12 mouse cellular contexts compared by ENCODE assay signal in the genomic region with DNA sequence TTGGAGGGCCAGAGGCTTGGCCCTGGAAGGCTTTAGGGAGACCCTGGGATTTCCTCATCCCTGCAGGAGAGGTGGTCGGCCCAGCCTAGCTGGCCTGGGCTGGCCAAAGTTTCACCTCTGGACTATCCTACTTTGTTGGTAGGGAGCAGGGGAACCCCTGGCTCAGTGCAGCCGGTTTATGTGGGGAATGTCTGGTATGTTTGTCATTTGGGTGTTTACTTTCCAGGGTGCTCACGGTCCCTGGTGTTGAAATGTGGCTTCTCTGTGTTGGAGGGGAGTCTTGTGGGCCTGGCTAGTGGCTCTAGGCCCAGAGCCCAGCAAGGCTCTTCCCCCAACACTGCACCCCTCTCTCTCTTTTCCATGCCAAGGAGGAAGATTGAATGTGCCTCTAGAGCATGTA. TPM values are rescaled to one million over a fixed set of nuclear protein-coding genes. Genes with fewer than 3 reads are reported as not detected.
DNase-seq lines count a peak whose midpoint lies in the region; ATAC-seq and TF ChIP-seq lines count a peak whose summit lies in the region.
"Had no signal": no experiment of that assay in that cellular context is flagged by ENCODE, and none has a peak within 500 bp of the region (broad histone marks: within the 10 kb centered on the region; RNA-seq: fewer than 3 reads in every experiment).

No protein-coding gene starts in this region.

- H3K4me1 ChIP-seq in heart, postnatal 0 days (ENCODE audit: control insufficient read depth, insufficient read depth): peaks cover 21% of the 10 kb centered on the region
- peaks cover 11% of the 10 kb centered on the region for H3K4me1 ChIP-seq in heart, adult 2 months (ENCODE audit: control insufficient read depth, insufficient read depth, low read length)
- H3K4me1 ChIP-seq in liver, embryonic 13.5 days (replicated peaks): peaks cover 9% of the 10 kb centered on the region; the same call in 1 of the 2 replicates
- H3K4me1 ChIP-seq in intestine, embryonic 16.5 days (ENCODE audit: control insufficient read depth, insufficient read depth, low read length): peaks cover 8% of the 10 kb centered on the region; the same call in 1 of the 2 replicates

- no peak for DNase-seq in heart, postnatal 0 days (ENCODE audit: low spot score)
- DNase-seq in heart, adult 2 months: no peak
- DNase-seq in liver, embryonic 13.5 days: no peak
- no peak for DNase-seq in liver
- DNase-seq in lung, postnatal 36 days: peak; percentile 42
- no peak for DNase-seq in testis, postnatal 14 days (ENCODE audit: low spot score)
- DNase-seq in gastrocnemius, postnatal 4 days (ENCODE audit: low spot score in 2 of 2): no peak
- DNase-seq: cerebellum, adult 11-12 months; right cerebral cortex, postnatal 25 days had no signal

- ATAC-seq in heart, postnatal 0 days (ENCODE audit: insufficient read depth, low read depth): peak; percentile 55
- peak; percentile 71 for ATAC-seq in liver, embryonic 13.5 days (ENCODE audit: low read depth)
- ATAC-seq in intestine, embryonic 16.5 days: 0 out of 2 replicates have a peak, but pooled peaks have one; percentile 16
- ATAC-seq: midbrain, embryonic 16.5 days had no signal

- H3K4me2 ChIP-seq in heart, postnatal 0 days (ENCODE audit: low read depth, low read length): no peak overlapping the region; the same call in 1 of the 2 replicates
- H3K4me2 ChIP-seq in liver, embryonic 13.5 days: no peak overlapping the region
- H3K4me2 ChIP-seq in intestine, embryonic 16.5 days (ENCODE audit: low read depth, low read length): no peak overlapping the region

- TF ChIP-seq EP300 in heart, postnatal 0 days (IDR thresholded peaks at IDR 0.05; ENCODE audit: low read depth): no peak
- no peak for TF ChIP-seq EP300 in heart, adult 2 months (IDR thresholded peaks at IDR 0.05; ENCODE audit: insufficient read depth, low read depth, low read length)

- no peak for TF ChIP-seq CTCF in heart, postnatal 0 days (IDR thresholded peaks at IDR 0.05; ENCODE audit: low read depth)
- TF ChIP-seq CTCF in heart, adult 2 months (IDR thresholded peaks at IDR 0.05): no peak

- TF ChIP-seq POLR2A in heart, adult 2 months (IDR thresholded peaks at IDR 0.05; ENCODE audit: insufficient read depth, low read depth, low read length): no peak

- 18% methylated on average over 3 of the region's 3 CpGs for WGBS in heart, postnatal 0 days
- 35% methylated on average over 3 of the region's 3 CpGs for WGBS in heart, adult 2 months
- WGBS in liver, embryonic 13.5 days (ENCODE audit: insufficient replicate concordance): 54% methylated on average over 3 of the region's 3 CpGs
- WGBS in intestine, embryonic 16.5 days: 26% methylated on average over 3 of the region's 3 CpGs

- intact Hi-C loops in heart, adult 2 months (cut with DNase I): no loop called here

- H3K27ac ChIP-seq in heart, postnatal 0 days (ENCODE audit: low read depth): peak overlapping the region; percentile 7; the same call in 1 of the 2 replicates
- H3K27ac ChIP-seq in heart, adult 2 months: no peak overlapping the region
- no peak overlapping the region for H3K27ac ChIP-seq in liver, embryonic 13.5 days
- 0 out of 2 replicates have a peak overlapping the region, but pooled peaks have one; percentile 15 for H3K27ac ChIP-seq in intestine, embryonic 16.5 days (ENCODE audit: low read length)
- H3K27ac ChIP-seq: macrophage had no signal

- H3K27me3 ChIP-seq in heart, postnatal 0 days (ENCODE audit: control insufficient read depth, insufficient read depth, low read length): no peaks in the 10 kb centered on the region
- no peaks in the 10 kb centered on the region for H3K27me3 ChIP-seq in heart, adult 2 months (ENCODE audit: control insufficient read depth, insufficient read depth, low read length)
- H3K27me3 ChIP-seq in liver, embryonic 13.5 days: no peaks in the 10 kb centered on the region
- no peaks in the 10 kb centered on the region for H3K27me3 ChIP-seq in intestine, embryonic 16.5 days (replicated peaks; ENCODE audit: control insufficient read depth, insufficient read depth, low read length)

- no peaks in the 10 kb centered on the region for H3K9me3 ChIP-seq in heart, postnatal 0 days (replicated peaks; ENCODE audit: control insufficient read depth, low read length)
- H3K9me3 ChIP-seq in liver, embryonic 13.5 days (replicated peaks): no peaks in the 10 kb centered on the region
- no peaks in the 10 kb centered on the region for H3K9me3 ChIP-seq in intestine, embryonic 16.5 days (ENCODE audit: control insufficient read depth, low read length)

- no peak overlapping the region for H3K4me3 ChIP-seq in heart, postnatal 0 days (ENCODE audit: low read depth, low read length)
- no peak overlapping the region for H3K4me3 ChIP-seq in heart, adult 2 months
- no peak overlapping the region for H3K4me3 ChIP-seq in liver, embryonic 13.5 days (replicated peaks)
- no peak overlapping the region for H3K4me3 ChIP-seq in intestine, embryonic 16.5 days (ENCODE audit: low read length)

- H3K36me3 ChIP-seq in heart, postnatal 0 days (replicated peaks; ENCODE audit: control insufficient read depth, insufficient read depth, low read length): peaks cover 6% of the 10 kb centered on the region; the same call in 1 of the 2 replicates
- 0 out of 2 replicates have a peak, but pooled peaks cover 5% of the 10 kb centered on the region for H3K36me3 ChIP-seq in heart, adult 2 months (ENCODE audit: control insufficient read depth, insufficient read depth, low read length)
- no peaks in the 10 kb centered on the region for H3K36me3 ChIP-seq in liver, embryonic 13.5 days
- no peaks in the 10 kb centered on the region; the same call in 1 of the 2 replicates for H3K36me3 ChIP-seq in intestine, embryonic 16.5 days (ENCODE audit: control insufficient read depth, insufficient read depth, low read length)

- peaks cover 6% of the 10 kb centered on the region; the same call in 1 of the 2 replicates for H3K79me2 ChIP-seq in heart, adult 2 months (replicated peaks; ENCODE audit: control insufficient read depth, insufficient read depth, low read length)

- no peak overlapping the region for H3K9ac ChIP-seq in heart, postnatal 0 days (replicated peaks; ENCODE audit: low read depth, low read length)
- no peak overlapping the region for H3K9ac ChIP-seq in heart, adult 2 months (ENCODE audit: low read depth, low read length)
- no peak overlapping the region for H3K9ac ChIP-seq in liver, embryonic 13.5 days
- H3K9ac ChIP-seq in intestine, embryonic 16.5 days (ENCODE audit: low read depth, low read length): no peak overlapping the region

RNA-seq across cellular contexts. Expression of a gene that starts 24.9 kb away (rescaled TPM):
- total RNA-seq in heart, postnatal 0 days (2014; rRNA removed; ENCODE audit: low replicate concordance): 17.6 and 17.9 TPM in 2 replicates
- polyA plus RNA-seq in heart, postnatal 0 days (2015; fragmentation: Nextera tagmentation; extraction: Ambion mirVana): 0.44 TPM in 1 of 2 replicates, not detected in the other
- total RNA-seq in heart, adult 2 months (2021): 10 to 100 TPM in 1 of 2 experiments, 1 to 10 TPM in 1; 7.5 to 15.9 TPM
- 4.3 and 4.6 TPM in 2 replicates for polyA plus RNA-seq in heart, adult 2 months (2012; rRNA removed)
- 0.12 and 0.17 TPM in 2 replicates for polyA plus RNA-seq in liver, embryonic 13.5 days (2015; fragmentation: Nextera tagmentation; extraction: Ambion mirVana)
- polyA plus RNA-seq in intestine, embryonic 16.5 days (2015; fragmentation: Nextera tagmentation; extraction: Ambion mirVana): 0.26 and 0.27 TPM in 2 replicates
- 10 to 100 TPM; 19.3 to 21.5 TPM for total RNA-seq in gastrocnemius, postnatal 4 days (2021)

Comparison
In these comparisons a context has a peak if more than half of its experiments do, and no peak if none do; other contexts are left out.
1. H3K27ac ChIP-seq: peak in heart, postnatal 0 days (single experiment) and intestine, embryonic 16.5 days (single experiment); none in heart, adult 2 months (single experiment) and liver, embryonic 13.5 days (single experiment).
2. ATAC-seq: peak in every context shown above with its lines; median percentile 71 in liver, embryonic 13.5 days; 55 in heart, postnatal 0 days; 16 in intestine, embryonic 16.5 days.